Mouse (Mus musculus): ENCODE data around the gene Rassf6. TPM values are rescaled to one million over a fixed set of nuclear protein-coding genes. Genes with fewer than 3 reads are reported as not detected.

Gene Rassf6
- not detected for total RNA-seq (2021)

GRCm38 (mm10) chr5:90640286-90641217 lies at the start of gene Rassf6:
TSS of gene Rassf6 (minus strand) at chr5:90640657.
- no peak for DNase-seq
- intact Hi-C loops (cut with DNase I): no loop called here

GRCm38 (mm10) chr5:90689426-90690128 lies 49.1 kb upstream of the Rassf6 start:
- DNase-seq: peak; percentile 6 to 18
- intact Hi-C loops (cut with DNase I): no loop called here

GRCm38 (mm10) chr5:90687913-90688312 lies 47.5 kb upstream of the Rassf6 start:
- DNase-seq: no peak
- intact Hi-C loops (cut with DNase I): no loop called here

- no peak for DNase-seq
- intact Hi-C loops (cut with DNase I): no loop called here
Measured at GRCm38 (mm10) chr5:90684994-90685393, 44.5 kb upstream of the Rassf6 start.

GRCm38 (mm10) chr5:90681842-90682241 lies 41.4 kb upstream of the Rassf6 start:
- no peak for DNase-seq
- intact Hi-C loops (cut with DNase I): no loop called here

GRCm38 (mm10) chr5:90677560-90677959 lies 37.1 kb upstream of the Rassf6 start:
- intact Hi-C loops (cut with DNase I): no loop called here
- no peak for DNase-seq

- DNase-seq: no peak
- intact Hi-C loops (cut with DNase I): loop anchor here (2.0 to 5.0 kb wide), 5 partner anchors 105 to 645 kb away; partner anchors contain the start of gene Ppbp
Measured at GRCm38 (mm10) chr5:90661852-90662251, 21.4 kb upstream of the Rassf6 start.

GRCm38 (mm10) chr5:90661436-90661835 lies 21.0 kb upstream of the Rassf6 start:
- intact Hi-C loops (cut with DNase I): loop anchor here (2.0 to 5.0 kb wide), 5 partner anchors 106 to 646 kb away; partner anchors contain the start of gene Ppbp
- peak; percentile 45 to 58 for DNase-seq

GRCm38 (mm10) chr5:90660411-90660810 lies 20.0 kb upstream of the Rassf6 start:
- intact Hi-C loops (cut with DNase I): loop anchor here (2.0 to 5.0 kb wide), 5 partner anchors 107 to 647 kb away; partner anchors contain the start of gene Ppbp
- no peak for DNase-seq

- no peak for DNase-seq
- intact Hi-C loops (cut with DNase I): no loop called here
Measured at GRCm38 (mm10) chr5:90656681-90657080, 16.2 kb upstream of the Rassf6 start.

GRCm38 (mm10) chr5:90655891-90656290 lies 15.4 kb upstream of the Rassf6 start:
- DNase-seq: no peak
- intact Hi-C loops (cut with DNase I): no loop called here

GRCm38 (mm10) chr5:90654798-90655197 lies 14.3 kb upstream of the Rassf6 start:
- DNase-seq: no peak
- intact Hi-C loops (cut with DNase I): loop anchor here (5.0 kb wide), 2 partner anchors 247 to 452 kb away; no protein-coding TSS in a partner anchor

- intact Hi-C loops (cut with DNase I): loop anchor here (1.0 to 5.0 kb wide), 3 partner anchors 51 to 450 kb away; no protein-coding TSS in a partner anchor
- DNase-seq: peak; percentile 49 to 53
Measured at GRCm38 (mm10) chr5:90652724-90653123, 12.3 kb upstream of the Rassf6 start.

- DNase-seq: no peak
- intact Hi-C loops (cut with DNase I): loop anchor here (5.0 kb wide), 2 partner anchors 243 to 448 kb away; no protein-coding TSS in a partner anchor
Measured at GRCm38 (mm10) chr5:90650466-90651150, 10.2 kb upstream of the Rassf6 start.

GRCm38 (mm10) chr5:90647473-90647872 lies 7.0 kb upstream of the Rassf6 start:
- intact Hi-C loops (cut with DNase I): no loop called here
- no peak for DNase-seq

GRCm38 (mm10) chr5:90646398-90646797 lies 5.9 kb upstream of the Rassf6 start:
- no peak for DNase-seq
- intact Hi-C loops (cut with DNase I): no loop called here

- DNase-seq: no peak
- intact Hi-C loops (cut with DNase I): no loop called here
Measured at GRCm38 (mm10) chr5:90645579-90645978, 5.1 kb upstream of the Rassf6 start.

GRCm38 (mm10) chr5:90641218-90641610 lies 757 bp upstream of the Rassf6 start:
- no peak for DNase-seq
- intact Hi-C loops (cut with DNase I): no loop called here

GRCm38 (mm10) chr5:90634885-90635284 lies 5.6 kb downstream of the Rassf6 start:
- no peak for DNase-seq
- intact Hi-C loops (cut with DNase I): no loop called here

- intact Hi-C loops (cut with DNase I): no loop called here
- DNase-seq: no peak
Measured at GRCm38 (mm10) chr5:90628530-90628929, 11.9 kb downstream of the Rassf6 start.

GRCm38 (mm10) chr5:90628011-90628410 lies 12.4 kb downstream of the Rassf6 start:
- DNase-seq: no peak
- intact Hi-C loops (cut with DNase I): no loop called here
